Mouse (Mus musculus) megakaryocyte, embryonic 14.5 days (primary cell): Measurements from ENCODE around the gene Sufu.

ENCODE experiments used
- FLI1 ChIP-seq: IDR thresholded peaks from 2 replicates; pipeline ENCODE4 v1.6.1; 2012; ENCODE audit warnings: low read length, inconsistent platforms, mixed read lengths
- GATA1 ChIP-seq: IDR thresholded peaks from 3 replicates; pipeline ENCODE4 v1.6.1; 2012; ENCODE audit warnings: mixed read lengths, low read length, inconsistent platforms, borderline replicate concordance

GRCm38 (mm10) chr19:46392018-46392417 is 4.7 kb upstream of the Sufu start:
- no peak for TF ChIP-seq GATA1
- TF ChIP-seq FLI1 = no peak
